Mouse (Mus musculus): Measurements from ENCODE around the gene Ankzf1.

- no peak for TF ChIP-seq POLR2A (IDR thresholded peaks at IDR 0.05; ENCODE audit: extremely low read depth, insufficient read depth, low read length)
- no peak for TF ChIP-seq CTCF (IDR thresholded peaks at IDR 0.05; ENCODE audit: low read depth, low read length)
These were observed 55.4 kb downstream of the Ankzf1 start for GRCm38 (mm10) chr1:75247071-75247930.

All from liver, adult 2 months (tissue).